Mouse (Mus musculus) C2C12 (cell line): Measurements from ENCODE around the gene Nmnat3.

ENCODE experiments used
- CTCF ChIP-seq: IDR thresholded peaks from one replicate; pipeline ENCODE4 v1.5.1; 2011; ENCODE audit not compliant: control insufficient read depth, insufficient read depth, insufficient read length
- FOSL1 ChIP-seq: IDR thresholded peaks from one replicate; pipeline ENCODE4 v1.8.0; 2011; ENCODE audit warnings: mild to moderate bottlenecking, low read length; ENCODE audit not compliant: poor library complexity, insufficient read depth, severe bottlenecking
- MAX ChIP-seq: IDR thresholded peaks from one replicate; pipeline ENCODE4 v1.6.1; 2011; ENCODE audit warnings: mild to moderate bottlenecking, control low read depth
- MYOG ChIP-seq: IDR thresholded peaks from one replicate; pipeline ENCODE4 v1.6.1; 2011; ENCODE audit not compliant: control insufficient read depth, insufficient read length; ENCODE audit errors: extremely low read depth
- USF1 ChIP-seq: IDR thresholded peaks from one replicate; pipeline ENCODE4 v1.6.1; 2011; ENCODE audit warnings: low read depth, mild to moderate bottlenecking, control low read depth, moderate library complexity

GRCm38 (mm10) chr9:98290591-98290990 is 3.4 kb downstream of the Nmnat3 start:
- TF ChIP-seq CTCF: no peak
- no peak for TF ChIP-seq MAX
- no peak for TF ChIP-seq MYOG
- no peak for TF ChIP-seq FOSL1
- no peak for TF ChIP-seq USF1
